14 mouse cellular contexts compared by ENCODE assay signal in genomic region chr5:150026509-150027087, GRCm38 (mm10). TPM values are rescaled to one million over a fixed set of nuclear protein-coding genes. Genes with fewer than 3 reads are reported as not detected.
DNase-seq lines count a peak whose midpoint lies in the region; ATAC-seq lines count a peak whose summit lies in the region.
"Had no signal": no experiment of that assay in that cellular context is flagged by ENCODE, and none has a peak within 500 bp of the region (broad histone marks: within the 10 kb centered on the region; RNA-seq: fewer than 3 reads in every experiment).

No protein-coding gene starts in this region.

- peak; percentile 18 to 22 for DNase-seq in heart, postnatal 14 days
- no peak for DNase-seq in heart, postnatal 4 days
- DNase-seq in layer of hippocampus, adult 18-20 months (ENCODE audit: low spot score in 2 of 2) = peak; percentile 66 to 88
- peak; percentile 13 to 42 for DNase-seq in layer of hippocampus, postnatal 25 days (ENCODE audit: extremely low spot score in 1 of 2, low spot score in 1 of 2)
- peak; percentile 67 for DNase-seq in right cerebral cortex, postnatal 25 days
- no peak for DNase-seq in lung, postnatal 14 days
- DNase-seq: cerebellum, adult 2 months; kidney, adult 11 months; lung, postnatal 4 days; midbrain, embryonic 14.5 days had no signal

- intact Hi-C loops in heart, postnatal 14 days (cut with DNase I) = loop anchor here (10.0 kb wide), 1 partner anchor 312 kb away; no protein-coding TSS in a partner anchor

- ATAC-seq in inflammation-experienced regulatory T-cells, adult 6 months = no peak
- ATAC-seq: liver, embryonic 12.5 days had no signal

RNA-seq across cellular contexts. Expression of gene Rxfp2, which starts 8.1 kb away (rescaled TPM):
- not detected for total RNA-seq in heart, postnatal 14 days (2021)
- not detected for total RNA-seq in heart, postnatal 4 days (2021)
- under 1 TPM; 0.20 TPM for total RNA-seq in layer of hippocampus, adult 18-20 months (2021)
- total RNA-seq in layer of hippocampus, postnatal 25 days (2021) = not detected
- polyA plus RNA-seq in inflammation-experienced regulatory T-cells, adult 6 months (2017; shearing (Covaris generic)) = not detected
- total RNA-seq: CH12.LX; hematopoietic stem cell, adult 5-6 weeks had no signal

Comparison
In these comparisons a context has a peak if more than half of its experiments do, and no peak if none do; other contexts are left out.
1. DNase-seq: peak in heart, postnatal 14 days (2 of 2), layer of hippocampus, adult 18-20 months (2 of 2), layer of hippocampus, postnatal 25 days (2 of 2) and right cerebral cortex, postnatal 25 days (single experiment); none in heart, postnatal 4 days (single experiment) and lung, postnatal 14 days (single experiment).